Mouse (Mus musculus): ENCODE results near the gene Trak2. TPM values are rescaled to one million over a fixed set of nuclear protein-coding genes. Genes with fewer than 3 reads are reported as not detected.
"Not testable (repeated sequence)": the region's sequence is repeated elsewhere in the genome, so short reads cannot be mapped to it uniquely, and the experiment has no call there.

Gene Trak2
- polyA plus RNA-seq, 1 experiment from 2014 or later = 29.5 TPM

GRCm38 (mm10) chr1:58879291-58879690 lies 93.9 kb downstream of the Trak2 start:
- H3K27me3 ChIP-seq (ENCODE audit: control insufficient read depth, insufficient read depth, low read length); H3K4me1 ChIP-seq (ENCODE audit: control insufficient read depth, insufficient read depth, low read length); ATAC-seq (replicated peaks; ENCODE audit: extremely low read depth, insufficient read depth, low FRiP score); H3K27ac ChIP-seq (ENCODE audit: low read length); H3K9ac ChIP-seq (ENCODE audit: low read length); H3K36me3 ChIP-seq (ENCODE audit: control insufficient read depth, insufficient read depth); H3K9me3 ChIP-seq (replicated peaks; ENCODE audit: control insufficient read depth, low read length); H3K4me2 ChIP-seq (ENCODE audit: low read depth, low read length); H3K4me3 ChIP-seq (ENCODE audit: low read length): not testable (repeated sequence)
- WGBS = 96% methylated on average over 2 of the region's 2 CpGs

- ATAC-seq (replicated peaks; ENCODE audit: extremely low read depth, insufficient read depth, low FRiP score); H3K9me3 ChIP-seq (replicated peaks; ENCODE audit: control insufficient read depth, low read length); H3K4me3 ChIP-seq (ENCODE audit: low read length); H3K36me3 ChIP-seq (ENCODE audit: control insufficient read depth, insufficient read depth); H3K27ac ChIP-seq (ENCODE audit: low read length); H3K9ac ChIP-seq (ENCODE audit: low read length); H3K4me2 ChIP-seq (ENCODE audit: low read depth, low read length); H3K4me1 ChIP-seq (ENCODE audit: control insufficient read depth, insufficient read depth, low read length); H3K27me3 ChIP-seq (ENCODE audit: control insufficient read depth, insufficient read depth, low read length): not testable (repeated sequence)
- WGBS = 43% methylated on average over 4 of the region's 4 CpGs
Observed at GRCm38 (mm10) chr1:58876500-58876899, 96.7 kb downstream of the Trak2 start.

GRCm38 (mm10) chr1:58860586-58860985 lies 112.6 kb downstream of the Trak2 start:
- not testable (repeated sequence) for H3K4me3 ChIP-seq (ENCODE audit: low read length); ATAC-seq (replicated peaks; ENCODE audit: extremely low read depth, insufficient read depth, low FRiP score)

GRCm38 (mm10) chr1:58859738-58860365 lies 113.4 kb downstream of the Trak2 start:
- H3K27me3 ChIP-seq (ENCODE audit: control insufficient read depth, insufficient read depth, low read length); H3K9ac ChIP-seq (ENCODE audit: low read length); H3K4me1 ChIP-seq (ENCODE audit: control insufficient read depth, insufficient read depth, low read length); H3K27ac ChIP-seq (ENCODE audit: low read length); H3K36me3 ChIP-seq (ENCODE audit: control insufficient read depth, insufficient read depth); H3K9me3 ChIP-seq (replicated peaks; ENCODE audit: control insufficient read depth, low read length); H3K4me2 ChIP-seq (ENCODE audit: low read depth, low read length); H3K4me3 ChIP-seq (ENCODE audit: low read length): not testable (repeated sequence)
- WGBS = 55% methylated on average over 13 of the region's 13 CpGs
- 0 out of 2 replicates have a peak, but pooled peaks have one; percentile 18 for ATAC-seq (replicated peaks; ENCODE audit: extremely low read depth, insufficient read depth, low FRiP score)

More at GRCm38 (mm10) chr1:58860586-58860985, 112.6 kb downstream of the Trak2 start:
- H3K9ac ChIP-seq (ENCODE audit: low read length); H3K27me3 ChIP-seq (ENCODE audit: control insufficient read depth, insufficient read depth, low read length); H3K9me3 ChIP-seq (replicated peaks; ENCODE audit: control insufficient read depth, low read length); H3K4me1 ChIP-seq (ENCODE audit: control insufficient read depth, insufficient read depth, low read length); H3K4me2 ChIP-seq (ENCODE audit: low read depth, low read length); H3K27ac ChIP-seq (ENCODE audit: low read length); H3K36me3 ChIP-seq (ENCODE audit: control insufficient read depth, insufficient read depth): not testable (repeated sequence)
- 62% methylated on average over 3 of the region's 3 CpGs for WGBS

- not testable (repeated sequence) for H3K27ac ChIP-seq (ENCODE audit: low read length); ATAC-seq (replicated peaks; ENCODE audit: extremely low read depth, insufficient read depth, low FRiP score); H3K4me1 ChIP-seq (ENCODE audit: control insufficient read depth, insufficient read depth, low read length); H3K27me3 ChIP-seq (ENCODE audit: control insufficient read depth, insufficient read depth, low read length); H3K36me3 ChIP-seq (ENCODE audit: control insufficient read depth, insufficient read depth); H3K4me2 ChIP-seq (ENCODE audit: low read depth, low read length); H3K9me3 ChIP-seq (replicated peaks; ENCODE audit: control insufficient read depth, low read length); H3K9ac ChIP-seq (ENCODE audit: low read length); H3K4me3 ChIP-seq (ENCODE audit: low read length)
- WGBS = 44% methylated on average over 4 of the region's 4 CpGs
Observed at GRCm38 (mm10) chr1:58859131-58859530, 114.1 kb downstream of the Trak2 start.

- not testable (repeated sequence) for ATAC-seq (replicated peaks; ENCODE audit: extremely low read depth, insufficient read depth, low FRiP score); H3K9ac ChIP-seq (ENCODE audit: low read length); H3K4me3 ChIP-seq (ENCODE audit: low read length); H3K27me3 ChIP-seq (ENCODE audit: control insufficient read depth, insufficient read depth, low read length); H3K4me2 ChIP-seq (ENCODE audit: low read depth, low read length); H3K36me3 ChIP-seq (ENCODE audit: control insufficient read depth, insufficient read depth); H3K4me1 ChIP-seq (ENCODE audit: control insufficient read depth, insufficient read depth, low read length); H3K27ac ChIP-seq (ENCODE audit: low read length); H3K9me3 ChIP-seq (replicated peaks; ENCODE audit: control insufficient read depth, low read length)
- WGBS = 58% methylated on average over 3 of the region's 3 CpGs
Observed at GRCm38 (mm10) chr1:58856811-58857210, 116.4 kb downstream of the Trak2 start.

Other genes with a start within 250 kb of the Trak2 start
- 24.6 and 26.0 TPM in 2 replicates for gene Casp8, start 178.1 kb downstream of the Trak2 start, polyA plus RNA-seq (2015; fragmentation: Nextera tagmentation; extraction: Ambion mirVana)
- 25.9 and 26.1 TPM in 2 replicates for gene Stradb, start 92 bp upstream of the Trak2 start, polyA plus RNA-seq (2015; fragmentation: Nextera tagmentation; extraction: Ambion mirVana)
- not detected in 2 replicates for gene C2cd6, start 121.5 kb upstream of the Trak2 start, polyA plus RNA-seq (2015; fragmentation: Nextera tagmentation; extraction: Ambion mirVana)
- 13.5 and 15.4 TPM in 2 replicates for gene Tmem237, start 147.0 kb upstream of the Trak2 start, polyA plus RNA-seq (2015; fragmentation: Nextera tagmentation; extraction: Ambion mirVana)
- gene Mpp4, start 190.0 kb upstream of the Trak2 start, polyA plus RNA-seq (2015; fragmentation: Nextera tagmentation; extraction: Ambion mirVana) = 0.74 and 1.7 TPM in 2 replicates